Mouse (Mus musculus): ENCODE data around the gene Mkrn2. TPM values are rescaled to one million over a fixed set of nuclear protein-coding genes. Genes with fewer than 3 reads are reported as not detected.

Mkrn2 gene
- polyA plus RNA-seq, 1 experiment: not detected

DNA sequence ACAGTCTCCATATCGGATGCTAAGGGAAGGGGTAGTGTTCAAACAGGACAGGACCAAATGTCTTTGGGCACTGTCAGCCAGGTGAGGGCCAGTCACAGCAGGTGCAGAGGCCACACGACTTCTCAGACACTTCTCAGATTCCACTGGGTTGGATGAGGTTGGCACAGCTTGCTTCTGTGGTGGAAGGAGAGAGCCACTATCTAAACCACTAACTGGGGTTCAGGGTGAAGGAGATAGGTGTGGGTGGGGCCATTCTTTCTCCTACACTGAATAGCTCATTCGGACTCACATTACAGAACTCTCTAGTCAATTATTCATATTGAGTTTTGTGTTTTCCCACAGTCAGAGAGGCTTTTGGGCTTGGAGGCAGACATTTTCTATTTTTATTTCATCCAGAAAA lies 6.0 kb upstream of the Mkrn2 start:
- Histone ChIP-seq H3K27ac (ENCODE audit: insufficient read depth, low read depth, low read length) (no peak overlapping the region), H3K4me1 (ENCODE audit: control insufficient read depth, insufficient read depth, low read length) (no peaks in the 10 kb centered on the region), H3K4me3 (ENCODE audit: insufficient read depth, low read depth, low read length) (no peak overlapping the region)
- TF ChIP-seq POLR2A (IDR thresholded peaks at IDR 0.05; ENCODE audit: insufficient read depth, low read depth, low read length): no peak
- TF ChIP-seq CTCF (IDR thresholded peaks at IDR 0.05; ENCODE audit: insufficient read depth, low read depth, low read length): no peak
- 69% methylated on average over 3 of the region's 3 CpGs for WGBS

DNA sequence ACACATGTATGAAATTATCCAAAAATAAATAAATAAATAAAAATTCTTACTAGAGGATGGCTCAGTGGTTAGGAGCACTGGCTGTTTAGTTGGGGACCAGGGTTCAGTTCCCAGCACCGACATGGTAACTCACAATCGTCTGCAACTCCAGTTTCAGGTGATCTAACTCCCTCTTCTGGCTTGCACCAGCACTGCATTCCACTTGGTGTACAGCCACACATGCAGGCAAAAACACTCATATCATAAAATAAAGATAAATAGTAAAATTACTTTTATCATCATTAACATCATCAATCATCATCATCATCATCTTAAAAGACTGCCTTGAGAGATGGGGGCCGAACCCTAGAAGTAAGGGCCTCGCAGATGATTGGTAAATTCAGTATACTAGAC lies 384 bp upstream of the Mkrn2 start:
- no peak overlapping the region for H3K4me3 ChIP-seq (ENCODE audit: insufficient read depth, low read depth, low read length)
- H3K27ac ChIP-seq (ENCODE audit: insufficient read depth, low read depth, low read length): no peak overlapping the region
- H3K4me1 ChIP-seq (ENCODE audit: control insufficient read depth, insufficient read depth, low read length): peaks cover 9% of the 10 kb centered on the region
- WGBS: 68% methylated on average over 4 of the region's 4 CpGs
- TF ChIP-seq CTCF (IDR thresholded peaks at IDR 0.05; ENCODE audit: insufficient read depth, low read depth, low read length): no peak
- TF ChIP-seq POLR2A (IDR thresholded peaks at IDR 0.05; ENCODE audit: insufficient read depth, low read depth, low read length): no peak

DNA sequence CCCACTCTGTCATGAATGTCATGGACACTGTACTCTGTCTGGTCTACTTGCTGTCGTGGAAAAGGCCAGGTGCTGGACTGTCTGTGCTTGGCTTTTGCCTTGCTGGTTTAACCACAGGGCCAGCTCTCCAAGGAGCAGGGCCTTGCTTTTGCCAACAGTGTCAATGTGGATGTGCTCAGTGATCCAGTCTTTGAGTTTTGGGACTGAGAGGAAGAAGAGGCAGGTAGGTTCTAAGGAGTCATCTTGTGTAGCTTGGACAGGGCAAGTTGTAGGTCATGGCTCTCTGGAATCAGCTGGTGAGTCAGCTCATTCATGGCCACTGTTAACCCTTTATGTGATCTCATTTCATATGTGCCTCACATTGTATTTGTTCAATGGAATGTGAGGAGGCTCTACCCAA lies 4.8 kb downstream of the Mkrn2 start:
- Histone ChIP-seq H3K4me1 (ENCODE audit: control insufficient read depth, insufficient read depth, low read length) (peaks cover 16% of the 10 kb centered on the region), H3K4me3 (ENCODE audit: insufficient read depth, low read depth, low read length) (no peak overlapping the region), H3K27ac (ENCODE audit: insufficient read depth, low read depth, low read length) (no peak overlapping the region)
- WGBS: 80% methylated on average over 1 of the region's 1 CpGs
- TF ChIP-seq CTCF (IDR thresholded peaks at IDR 0.05; ENCODE audit: insufficient read depth, low read depth, low read length) (no peak), POLR2A (IDR thresholded peaks at IDR 0.05; ENCODE audit: insufficient read depth, low read depth, low read length) (no peak)

DNA sequence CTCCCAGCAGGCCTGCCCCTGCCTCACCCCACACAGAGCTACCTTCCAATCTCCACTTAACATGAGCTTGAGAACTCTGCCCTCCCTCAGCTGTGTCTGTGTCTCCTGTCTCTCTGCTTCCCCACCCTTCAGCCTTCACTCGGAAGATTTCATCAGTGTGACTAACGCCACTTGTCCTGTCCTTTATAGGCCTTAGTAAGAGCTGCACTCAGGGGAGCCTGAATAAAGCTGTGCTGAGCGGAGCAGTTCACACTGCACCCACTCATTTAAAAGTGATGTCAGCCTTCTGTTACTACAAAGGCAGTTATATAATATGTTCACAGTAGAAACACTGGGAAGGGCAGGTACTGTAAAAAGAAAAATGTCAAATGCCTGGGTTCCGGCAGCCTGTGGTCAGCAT lies 5.7 kb downstream of the Mkrn2 start:
- H3K4me1 ChIP-seq (ENCODE audit: control insufficient read depth, insufficient read depth, low read length): peaks cover 16% of the 10 kb centered on the region
- 26% methylated on average over 4 of the region's 4 CpGs for WGBS
- no peak overlapping the region for H3K4me3 ChIP-seq (ENCODE audit: insufficient read depth, low read depth, low read length)
- H3K27ac ChIP-seq (ENCODE audit: insufficient read depth, low read depth, low read length): peak overlapping the region; percentile 71
- TF ChIP-seq POLR2A (IDR thresholded peaks at IDR 0.05; ENCODE audit: insufficient read depth, low read depth, low read length) (no peak), CTCF (IDR thresholded peaks at IDR 0.05; ENCODE audit: insufficient read depth, low read depth, low read length) (no peak)

DNA sequence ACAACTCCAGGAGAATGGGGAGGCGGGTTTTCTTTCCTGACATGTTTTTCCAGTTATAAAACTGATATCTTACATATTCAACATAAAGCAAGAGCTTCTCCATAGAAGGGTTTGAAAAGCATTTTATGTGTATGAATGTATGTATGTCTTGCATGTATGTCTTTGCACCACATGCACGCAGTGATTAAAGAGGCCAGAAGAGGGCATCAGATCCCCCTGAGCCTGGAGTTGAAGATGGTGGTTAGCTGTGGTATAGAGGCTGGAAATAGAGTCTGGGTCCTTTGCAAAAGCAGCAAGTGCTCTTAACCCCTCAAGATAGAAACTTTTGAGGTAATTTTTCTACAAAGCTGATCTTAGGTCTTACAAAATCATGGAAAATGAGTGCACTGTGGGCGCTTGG lies 7.4 kb downstream of the Mkrn2 start:
- no peak overlapping the region for H3K4me3 ChIP-seq (ENCODE audit: insufficient read depth, low read depth, low read length)
- TF ChIP-seq POLR2A (IDR thresholded peaks at IDR 0.05; ENCODE audit: insufficient read depth, low read depth, low read length): no peak
- TF ChIP-seq CTCF (IDR thresholded peaks at IDR 0.05; ENCODE audit: insufficient read depth, low read depth, low read length): no peak
- WGBS: 72% methylated on average over 3 of the region's 3 CpGs
- H3K27ac ChIP-seq (ENCODE audit: insufficient read depth, low read depth, low read length): no peak overlapping the region
- peaks cover 16% of the 10 kb centered on the region for H3K4me1 ChIP-seq (ENCODE audit: control insufficient read depth, insufficient read depth, low read length)

DNA sequence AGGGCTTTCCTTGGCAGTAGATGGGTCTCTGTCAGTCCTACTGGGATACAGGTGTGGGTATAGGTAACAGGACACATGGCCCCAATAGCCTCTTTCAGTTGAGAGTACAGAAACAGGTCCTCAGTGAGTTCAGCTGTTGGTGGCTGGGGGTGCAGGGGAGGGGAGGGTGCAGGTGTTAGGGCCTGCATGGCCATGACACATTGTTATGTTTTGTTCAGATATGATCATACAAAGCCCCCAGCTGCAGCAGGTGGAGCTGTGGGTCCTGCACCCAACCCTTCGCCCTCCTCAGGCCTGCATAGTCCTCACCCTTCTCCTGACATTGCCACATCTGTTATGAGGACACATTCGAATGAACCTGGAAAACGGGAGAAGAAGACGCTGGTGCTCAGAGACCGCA lies 8.6 kb downstream of the Mkrn2 start:
- WGBS: 92% methylated on average over 5 of the region's 5 CpGs
- Histone ChIP-seq H3K27ac (ENCODE audit: insufficient read depth, low read depth, low read length) (no peak overlapping the region), H3K4me3 (ENCODE audit: insufficient read depth, low read depth, low read length) (no peak overlapping the region), H3K4me1 (ENCODE audit: control insufficient read depth, insufficient read depth, low read length) (peaks cover 16% of the 10 kb centered on the region)
- TF ChIP-seq POLR2A (IDR thresholded peaks at IDR 0.05; ENCODE audit: insufficient read depth, low read depth, low read length) (no peak), CTCF (IDR thresholded peaks at IDR 0.05; ENCODE audit: insufficient read depth, low read depth, low read length) (no peak)

DNA sequence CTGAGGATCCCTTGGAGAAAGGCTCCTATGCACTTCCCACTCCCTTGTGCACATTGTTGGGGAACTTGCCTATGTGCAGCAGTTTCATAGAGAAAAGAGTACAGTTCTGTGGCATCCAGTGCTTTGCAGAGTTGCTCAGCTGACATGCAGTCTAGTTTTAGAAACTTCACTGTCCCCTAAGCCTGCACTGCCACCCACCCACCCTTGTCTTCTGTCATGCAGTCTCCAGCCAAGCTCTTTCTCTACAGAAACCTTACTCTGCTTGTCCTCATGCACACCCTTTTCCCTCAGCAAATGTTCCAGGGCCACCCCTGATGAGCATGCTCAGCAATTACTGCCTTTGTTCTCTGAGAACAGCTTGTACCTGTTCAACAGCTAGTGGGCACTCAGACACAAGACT lies 12.1 kb downstream of the Mkrn2 start:
- Histone ChIP-seq H3K4me3 (ENCODE audit: insufficient read depth, low read depth, low read length) (no peak overlapping the region), H3K27ac (ENCODE audit: insufficient read depth, low read depth, low read length) (peak overlapping the region; percentile 12)
- TF ChIP-seq POLR2A (IDR thresholded peaks at IDR 0.05; ENCODE audit: insufficient read depth, low read depth, low read length) (no peak), CTCF (IDR thresholded peaks at IDR 0.05; ENCODE audit: insufficient read depth, low read depth, low read length) (no peak)

DNA sequence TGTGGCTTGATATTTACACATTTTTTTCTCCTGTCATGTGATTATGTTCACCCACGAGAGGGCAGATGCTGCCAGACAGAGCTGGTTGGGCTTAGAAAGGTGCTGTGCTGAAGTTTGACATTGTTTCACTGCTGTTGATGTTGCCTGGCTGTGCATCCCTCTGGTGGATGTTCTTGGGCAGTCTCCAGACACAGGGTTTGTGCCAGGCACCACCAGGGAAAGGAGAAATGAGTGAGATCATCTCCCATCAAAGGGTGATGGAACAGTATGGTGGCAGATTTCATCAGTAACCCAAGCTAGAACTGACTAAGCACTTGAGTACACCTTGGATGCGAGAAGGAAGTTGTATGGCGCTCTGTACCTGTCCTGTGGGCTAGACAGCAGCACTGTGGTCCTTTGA lies 14.3 kb downstream of the Mkrn2 start:
- WGBS: 76% methylated on average over 3 of the region's 3 CpGs
- H3K27ac ChIP-seq (ENCODE audit: insufficient read depth, low read depth, low read length): peak overlapping the region; percentile 22
- H3K4me3 ChIP-seq (ENCODE audit: insufficient read depth, low read depth, low read length): no peak overlapping the region
- peaks cover 7% of the 10 kb centered on the region for H3K4me1 ChIP-seq (ENCODE audit: control insufficient read depth, insufficient read depth, low read length)
- TF ChIP-seq POLR2A (IDR thresholded peaks at IDR 0.05; ENCODE audit: insufficient read depth, low read depth, low read length): no peak
- TF ChIP-seq CTCF (IDR thresholded peaks at IDR 0.05; ENCODE audit: insufficient read depth, low read depth, low read length): no peak

More for the DNA sequence above, 12.1 kb downstream of the Mkrn2 start:
- H3K4me1 ChIP-seq (ENCODE audit: control insufficient read depth, insufficient read depth, low read length): peaks cover 7% of the 10 kb centered on the region

DNA sequence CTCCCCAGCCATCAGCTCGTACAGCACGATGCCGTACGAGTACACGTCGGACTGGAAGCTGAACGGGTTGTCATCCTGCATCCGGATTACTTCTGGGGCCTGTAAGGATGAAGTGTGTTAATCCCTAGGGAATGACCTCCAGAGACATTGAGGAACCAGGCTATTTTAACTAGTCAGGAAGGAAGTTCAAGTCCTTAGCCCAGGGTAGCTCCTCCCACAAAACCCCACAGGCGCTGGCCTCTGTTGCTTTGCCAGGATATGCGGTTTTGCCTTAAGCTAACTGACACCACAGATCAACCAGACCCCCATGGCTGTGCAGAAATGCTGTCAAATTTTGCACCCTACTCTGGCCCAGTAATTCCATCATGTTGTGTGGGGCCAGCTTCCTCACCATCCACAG lies 18.1 kb downstream of the Mkrn2 start:
- H3K27ac ChIP-seq (ENCODE audit: insufficient read depth, low read depth, low read length): no peak overlapping the region
- TF ChIP-seq CTCF (IDR thresholded peaks at IDR 0.05; ENCODE audit: insufficient read depth, low read depth, low read length): no peak
- TF ChIP-seq POLR2A (IDR thresholded peaks at IDR 0.05; ENCODE audit: insufficient read depth, low read depth, low read length): no peak
- H3K4me1 ChIP-seq (ENCODE audit: control insufficient read depth, insufficient read depth, low read length): peaks cover 3% of the 10 kb centered on the region; the same call in 1 of the 2 replicates
- H3K4me3 ChIP-seq (ENCODE audit: insufficient read depth, low read depth, low read length): no peak overlapping the region
- WGBS: 79% methylated on average over 10 of the region's 10 CpGs

DNA sequence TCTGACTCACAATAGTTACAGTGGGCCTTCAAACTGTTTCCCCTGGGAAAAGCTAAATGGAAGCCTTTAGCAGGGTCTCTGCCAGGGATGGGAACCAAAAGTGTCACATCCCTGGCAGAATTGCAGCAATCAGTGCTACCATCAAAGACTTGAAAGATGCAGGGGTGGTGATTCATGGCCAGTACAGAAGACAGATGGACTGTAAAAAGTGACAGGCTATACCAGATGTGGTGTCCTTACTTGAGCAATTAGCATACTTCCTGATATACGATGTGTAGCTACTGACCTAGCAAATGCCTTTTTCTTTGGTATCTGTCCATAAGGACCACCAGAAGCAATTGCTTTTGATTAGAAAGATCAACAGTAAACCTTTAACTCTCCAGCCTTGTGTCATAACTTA lies 19.2 kb downstream of the Mkrn2 start:
- 72% methylated on average over 1 of the region's 1 CpGs for WGBS
- TF ChIP-seq POLR2A (IDR thresholded peaks at IDR 0.05; ENCODE audit: insufficient read depth, low read depth, low read length) (no peak), CTCF (IDR thresholded peaks at IDR 0.05; ENCODE audit: insufficient read depth, low read depth, low read length) (no peak)
- Histone ChIP-seq H3K27ac (ENCODE audit: insufficient read depth, low read depth, low read length) (no peak overlapping the region), H3K4me3 (ENCODE audit: insufficient read depth, low read depth, low read length) (no peak overlapping the region), H3K4me1 (ENCODE audit: control insufficient read depth, insufficient read depth, low read length) (peaks cover 3% of the 10 kb centered on the region; the same call in 1 of the 2 replicates)

All from olfactory bulb, adult 2 months (tissue).